Mouse (Mus musculus): ENCODE data around the gene Foxc2. TPM values are rescaled to one million over a fixed set of nuclear protein-coding genes. Genes with fewer than 3 reads are reported as not detected.

Gene Foxc2
- polyA plus RNA-seq, 1 experiment from 2014 or later: not detected

Other genes starting within 250 kb of the Foxc2 start
- gene Foxf1, start 31.8 kb upstream of the Foxc2 start, polyA plus RNA-seq (2018): 0.22 to 0.28 TPM in 2 of 3 replicates, not detected in the other
- gene Mthfsd, start 7.8 kb upstream of the Foxc2 start, polyA plus RNA-seq (2018): 17.1 to 23.8 TPM (median 18.7 TPM) in 3 replicates
- gene Foxl1, start 11.8 kb downstream of the Foxc2 start, polyA plus RNA-seq (2018): not detected in 3 replicates